Mouse (Mus musculus) lung, embryonic 16.5 days (tissue): ENCODE data around the gene Fanci. TPM values are rescaled to one million over a fixed set of nuclear protein-coding genes. Genes with fewer than 3 reads are reported as not detected.
A peak's percentile ranks its signal among the peaks of the same experiment; 100 is the strongest.

Experiments
- ATAC-seq: fragments of 200-750 bp; cut with Nextera tagmentation; 2 replicates; pipeline ENCODE4 v1.8.0; 2017; ENCODE audit warnings: low read depth, mild to moderate bottlenecking, moderate library complexity
- H3K27ac ChIP-seq: fragments of 300-500 bp; sonication (generic); 2 replicates; pipeline ENCODE4 v1.5.1; 2014; ENCODE audit warnings: mild to moderate bottlenecking, control low read depth, low read length
- H3K27me3 ChIP-seq: fragments of 300-500 bp; sonication (generic); 2 replicates; pipeline ENCODE4 v1.6.1; 2014; ENCODE audit warnings: low read depth, low read length, mixed read lengths; ENCODE audit not compliant: control insufficient read depth, insufficient read depth
- H3K36me3 ChIP-seq: fragments of 300-500 bp; sonication (generic); 2 replicates; pipeline ENCODE4 v1.6.1; 2014; ENCODE audit warnings: low read length; ENCODE audit not compliant: control insufficient read depth, insufficient read depth
- H3K4me1 ChIP-seq: fragments of 300-500 bp; sonication (generic); replicated peaks from 2 replicates; pipeline ENCODE4 v1.6.1; 2014; ENCODE audit warnings: low read length, mixed read lengths; ENCODE audit not compliant: control insufficient read depth, insufficient read depth
- H3K4me2 ChIP-seq: fragments of 300-500 bp; sonication (generic); 2 replicates; pipeline ENCODE4 v1.6.1; 2014; ENCODE audit warnings: low read depth, low read length, control low read depth
- H3K4me3 ChIP-seq: fragments of 300-500 bp; sonication (generic); 2 replicates; pipeline ENCODE4 v1.5.1; 2014; ENCODE audit warnings: mild to moderate bottlenecking, low read length, control low read depth
- H3K9ac ChIP-seq: fragments of 300-500 bp; sonication (generic); 2 replicates; pipeline ENCODE4 v1.6.1; 2014; ENCODE audit warnings: low read length, control low read depth
- H3K9me3 ChIP-seq: fragments of 300-500 bp; sonication (generic); 2 replicates; pipeline ENCODE4 v1.6.1; 2016; ENCODE audit warnings: low read length; ENCODE audit not compliant: control insufficient read depth
- WGBS: fragments of 180-500 bp; shearing (Covaris S2); extraction: QIAGEN DNeasy Blood & Tissue Kit; methylation state at CpG from one replicate; pipeline ENCODE4 v1.1.7; 2014; 5-methylcytosine and 5-hydroxymethylcytosine counted together
- polyA plus RNA-seq: library from polyadenylated mRNA; unstranded; fragments of >200 nt; fragmentation: Nextera tagmentation; extraction: Ambion mirVana; gene quantifications from 2 replicates; pipeline ENCODE4 v1.2.1, GENCODE M21; 2015

The Fanci gene
- polyA plus RNA-seq, 1 experiment from 2014 or later, result 13.7 TPM

DNA sequence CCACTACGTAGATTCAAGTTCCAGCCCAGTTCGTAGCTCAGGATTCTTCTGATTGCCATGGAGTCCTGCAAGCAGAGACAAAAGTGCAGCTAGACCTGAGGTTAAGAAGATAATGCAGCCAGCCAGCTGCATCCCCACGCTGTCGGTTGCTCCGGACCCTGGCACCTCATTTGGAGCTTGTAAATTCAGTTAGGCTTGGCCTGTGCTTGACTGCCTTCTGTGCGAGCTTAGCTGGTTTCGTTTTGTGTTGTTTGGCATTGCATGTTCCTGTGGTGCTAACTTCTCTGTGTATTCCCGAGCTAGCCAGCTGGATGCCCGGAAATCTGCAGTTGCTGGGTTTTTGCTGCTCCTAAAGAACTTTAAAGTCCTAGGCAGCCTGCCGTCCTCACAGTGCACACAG lies 34.1 kb downstream of the Fanci start:
- no peak overlapping the region for H3K4me3 ChIP-seq
- H3K36me3 ChIP-seq, result 0 out of 2 replicates have a peak, but pooled peaks cover 2% of the 10 kb centered on the region
- no peak for ATAC-seq
- H3K9me3 ChIP-seq, result no peaks in the 10 kb centered on the region
- no peaks in the 10 kb centered on the region for H3K4me1 ChIP-seq
- WGBS, result 83% methylated on average over 10 of the region's 10 CpGs
- no peak overlapping the region for H3K9ac ChIP-seq
- no peaks in the 10 kb centered on the region for H3K27me3 ChIP-seq
- no peak overlapping the region for H3K27ac ChIP-seq
- no peak overlapping the region for H3K4me2 ChIP-seq

DNA sequence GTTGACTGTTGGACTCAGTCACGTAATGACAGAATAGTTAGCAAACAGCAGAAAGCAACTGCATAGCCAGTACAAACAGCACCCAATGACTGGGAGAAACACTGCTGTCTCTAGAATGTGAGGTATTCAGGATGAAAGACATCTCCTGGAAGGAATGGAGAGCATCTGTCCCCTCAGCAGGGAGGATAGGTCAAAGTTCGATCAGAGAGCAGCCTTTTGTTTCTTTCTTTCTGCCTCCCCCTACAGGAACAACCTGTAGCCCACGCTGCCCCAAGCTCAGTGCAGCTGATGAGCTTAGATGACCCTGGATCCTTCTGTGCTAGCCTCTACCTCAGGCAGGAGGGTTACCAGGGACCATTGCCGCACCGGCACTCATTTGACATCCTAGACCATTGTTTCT lies 36.5 kb downstream of the Fanci start:
- ATAC-seq, result no peak
- Histone ChIP-seq H3K4me1 (no peaks in the 10 kb centered on the region), H3K4me2 (no peak overlapping the region), H3K27ac (no peak overlapping the region), H3K9me3 (no peaks in the 10 kb centered on the region), H3K36me3 (0 out of 2 replicates have a peak, but pooled peaks cover 2% of the 10 kb centered on the region), H3K9ac (no peak overlapping the region), H3K27me3 (no peaks in the 10 kb centered on the region), H3K4me3 (no peak overlapping the region)
- 58% methylated on average over 5 of the region's 5 CpGs for WGBS

GRCm38 (mm10) chr7:79440035-79440434 lies 48.3 kb downstream of the Fanci start:
- H3K4me3 ChIP-seq, result no peak overlapping the region
- WGBS, result 75% methylated on average over 2 of the region's 2 CpGs
- peaks cover 15% of the 10 kb centered on the region for H3K36me3 ChIP-seq
- no peak overlapping the region for H3K27ac ChIP-seq
- no peak for ATAC-seq
- H3K4me1 ChIP-seq, result no peaks in the 10 kb centered on the region
- no peak overlapping the region for H3K4me2 ChIP-seq
- H3K9ac ChIP-seq, result no peak overlapping the region
- H3K9me3 ChIP-seq, result no peaks in the 10 kb centered on the region
- H3K27me3 ChIP-seq, result no peaks in the 10 kb centered on the region

DNA sequence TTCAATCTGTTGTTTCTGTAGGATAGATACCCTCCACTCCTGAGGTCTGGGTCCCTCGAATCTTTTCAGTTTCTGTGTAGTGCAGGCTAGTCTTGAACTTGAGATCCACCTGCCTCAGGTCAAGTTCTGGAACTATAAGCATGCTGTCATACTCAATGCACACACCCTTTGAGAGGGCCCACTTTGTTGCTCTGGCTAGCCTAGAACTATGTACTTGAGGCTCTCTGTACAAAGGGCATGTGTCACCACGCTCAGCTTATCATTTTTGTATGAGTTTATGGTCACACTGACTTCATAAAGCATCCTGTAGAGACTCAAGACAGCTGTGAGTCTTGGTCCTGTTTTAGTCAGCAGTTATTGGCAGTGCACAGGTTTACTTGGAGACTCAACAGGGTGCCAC lies 55.3 kb downstream of the Fanci start:
- no peak for ATAC-seq
- no peak overlapping the region for H3K9ac ChIP-seq
- no peak overlapping the region for H3K27ac ChIP-seq
- H3K27me3 ChIP-seq, result no peaks in the 10 kb centered on the region
- H3K36me3 ChIP-seq, result peaks cover 47% of the 10 kb centered on the region
- no peaks in the 10 kb centered on the region for H3K4me1 ChIP-seq
- H3K4me2 ChIP-seq, result no peak overlapping the region
- H3K9me3 ChIP-seq, result no peaks in the 10 kb centered on the region
- no peak overlapping the region for H3K4me3 ChIP-seq
- WGBS, result 84% methylated on average over 2 of the region's 2 CpGs

DNA sequence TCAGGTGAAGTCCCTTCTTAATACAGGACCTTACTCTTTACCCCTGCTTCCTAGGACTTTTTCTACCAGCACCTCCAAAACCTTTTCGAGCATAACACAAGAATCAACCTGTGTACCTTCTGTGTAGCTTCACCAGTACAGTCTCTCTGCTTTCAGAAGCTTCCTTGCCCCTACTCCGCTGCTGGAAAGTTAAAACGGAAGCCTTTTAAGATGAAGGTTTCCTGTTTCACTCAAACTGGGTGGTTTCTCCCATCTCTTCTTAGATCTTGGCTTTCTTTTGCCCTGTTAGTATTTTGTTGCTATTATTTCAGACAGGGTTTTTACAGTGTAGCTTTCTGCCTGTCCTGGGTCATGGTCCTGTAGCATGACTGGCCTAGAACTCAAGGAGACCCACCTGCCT lies 55.8 kb downstream of the Fanci start:
- no peak overlapping the region for H3K27ac ChIP-seq
- H3K4me1 ChIP-seq, result no peaks in the 10 kb centered on the region
- H3K9ac ChIP-seq, result no peak overlapping the region
- no peak overlapping the region for H3K4me3 ChIP-seq
- WGBS, result 86% methylated on average over 3 of the region's 3 CpGs
- H3K4me2 ChIP-seq, result no peak overlapping the region
- no peaks in the 10 kb centered on the region for H3K27me3 ChIP-seq
- ATAC-seq, result no peak
- H3K36me3 ChIP-seq, result peaks cover 50% of the 10 kb centered on the region
- no peaks in the 10 kb centered on the region for H3K9me3 ChIP-seq

DNA sequence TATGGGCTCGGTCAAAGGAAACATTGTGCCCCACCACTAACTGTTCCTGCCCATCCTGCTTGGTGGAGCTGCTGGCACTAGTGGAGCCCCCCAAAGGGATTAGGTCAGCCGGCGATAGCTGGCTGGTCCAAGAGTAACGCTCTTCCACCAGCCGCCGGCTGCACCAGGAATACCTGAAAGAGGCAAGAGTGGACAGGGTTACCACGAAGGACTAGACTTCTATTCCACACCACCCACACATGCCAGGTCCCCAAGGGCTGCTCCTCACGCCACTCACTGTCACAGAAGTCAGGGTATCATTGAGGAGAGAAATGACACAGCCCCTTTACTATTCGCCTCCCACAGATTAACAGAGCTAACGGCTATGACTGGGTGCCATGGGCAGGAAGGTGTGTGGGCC lies 70.0 kb downstream of the Fanci start:
- ATAC-seq, result no peak
- peaks cover 49% of the 10 kb centered on the region for H3K36me3 ChIP-seq

DNA sequence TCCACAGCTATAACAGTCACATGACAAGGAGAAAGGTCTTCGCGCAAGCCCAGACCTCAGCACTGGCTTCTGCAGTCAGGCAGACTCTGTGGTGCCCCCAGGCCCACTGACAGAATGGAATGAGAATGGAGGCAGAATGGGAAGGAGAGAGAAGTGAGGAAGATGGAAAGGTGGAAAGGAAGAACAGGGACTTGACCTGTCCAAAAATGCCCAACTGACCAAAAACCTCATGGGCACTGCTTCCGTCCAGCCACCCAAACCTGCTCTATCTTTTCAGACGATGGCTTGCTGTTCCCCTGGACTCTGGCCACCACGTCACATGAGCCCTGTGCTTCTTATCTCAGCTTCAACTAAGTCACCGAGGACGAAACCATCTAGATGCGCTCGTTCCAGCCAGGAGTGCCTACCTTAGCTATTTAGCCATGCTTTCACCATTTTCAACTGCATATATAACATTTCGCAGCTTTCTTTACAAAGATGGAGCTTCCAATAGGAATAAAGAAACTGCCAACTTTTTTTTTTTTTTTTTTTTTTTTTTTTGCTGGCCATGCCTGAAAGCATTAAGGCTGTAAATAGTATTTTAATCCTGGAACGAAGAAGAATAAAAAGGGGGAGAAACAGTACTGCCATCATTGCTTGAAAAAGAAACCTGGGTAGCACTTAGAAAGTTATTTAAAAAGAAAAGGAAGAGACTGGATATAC lies 71.8 kb downstream of the Fanci start:
- H3K27me3 ChIP-seq, result no peaks in the 10 kb centered on the region
- H3K4me3 ChIP-seq, result no peak overlapping the region
- H3K36me3 ChIP-seq, result peaks cover 35% of the 10 kb centered on the region
- H3K9ac ChIP-seq, result no peak overlapping the region
- WGBS, result 76% methylated on average over 11 of the region's 11 CpGs
- no peaks in the 10 kb centered on the region for H3K9me3 ChIP-seq
- peak overlapping the region; percentile 95; the same call in 1 of the 2 replicates for H3K4me2 ChIP-seq
- peaks cover 27% of the 10 kb centered on the region for H3K4me1 ChIP-seq
- no peak for ATAC-seq
- no peak overlapping the region for H3K27ac ChIP-seq

More for the DNA sequence above, 70.0 kb downstream of the Fanci start:
- no peak overlapping the region for H3K4me2 ChIP-seq
- peaks cover 19% of the 10 kb centered on the region for H3K4me1 ChIP-seq
- H3K4me3 ChIP-seq, result no peak overlapping the region
- H3K27ac ChIP-seq, result no peak overlapping the region
- no peaks in the 10 kb centered on the region for H3K9me3 ChIP-seq
- 90% methylated on average over 10 of the region's 10 CpGs for WGBS
- H3K9ac ChIP-seq, result no peak overlapping the region
- H3K27me3 ChIP-seq, result no peaks in the 10 kb centered on the region

- H3K27ac ChIP-seq, result no peak overlapping the region; the same call in 1 of the 2 replicates
- ATAC-seq, result no peak
- H3K36me3 ChIP-seq, result peaks cover 23% of the 10 kb centered on the region
- no peaks in the 10 kb centered on the region for H3K27me3 ChIP-seq
- H3K9me3 ChIP-seq, result no peaks in the 10 kb centered on the region
- 6% methylated on average over 47 of the region's 47 CpGs for WGBS
- H3K4me2 ChIP-seq, result peak overlapping the region; percentile 95
- H3K9ac ChIP-seq, result peak overlapping the region; percentile 89
- H3K4me1 ChIP-seq, result peaks cover 27% of the 10 kb centered on the region
- peak overlapping the region; percentile 87 for H3K4me3 ChIP-seq
Measured at GRCm38 (mm10) chr7:79464776-79465420, 73.2 kb downstream of the Fanci start.

- peaks cover 16% of the 10 kb centered on the region for H3K36me3 ChIP-seq
- H3K27me3 ChIP-seq, result no peaks in the 10 kb centered on the region
- peak overlapping the region; percentile 89 for H3K9ac ChIP-seq
- WGBS, result under 1% methylated on average over 31 of the region's 47 CpGs
- peak overlapping the region; percentile 95 for H3K4me2 ChIP-seq
- peak; percentile 32 for ATAC-seq
- H3K27ac ChIP-seq, result peak overlapping the region; percentile 86
- H3K9me3 ChIP-seq, result no peaks in the 10 kb centered on the region
- peak overlapping the region; percentile 87 for H3K4me3 ChIP-seq
- H3K4me1 ChIP-seq, result peaks cover 27% of the 10 kb centered on the region
Measured at GRCm38 (mm10) chr7:79465461-79466044, 73.8 kb downstream of the Fanci start.
